Mouse (Mus musculus): ENCODE measurements around the gene Scrn2. TPM values are rescaled to one million over a fixed set of nuclear protein-coding genes. Genes with fewer than 3 reads are reported as not detected.

Gene Scrn2
- polyA plus RNA-seq, 1 experiment from 2014 or later = 27.2 TPM

GRCm38 (mm10) chr11:97065538-97066295, 36.0 kb downstream of the Scrn2 start:
- WGBS = 90% methylated on average over 12 of the region's 12 CpGs
- Histone ChIP-seq H3K4me1 (no peaks in the 10 kb centered on the region), H3K4me2 (replicated peaks) (no peak overlapping the region), H3K4me3 (no peak overlapping the region), H3K9me3 (no peaks in the 10 kb centered on the region), H3K9ac (no peak overlapping the region), H3K27ac (no peak overlapping the region), H3K36me3 (peaks cover 49% of the 10 kb centered on the region), H3K27me3 (no peaks in the 10 kb centered on the region)
- ATAC-seq (ENCODE audit: low FRiP score, low read depth) = no peak

DNA sequence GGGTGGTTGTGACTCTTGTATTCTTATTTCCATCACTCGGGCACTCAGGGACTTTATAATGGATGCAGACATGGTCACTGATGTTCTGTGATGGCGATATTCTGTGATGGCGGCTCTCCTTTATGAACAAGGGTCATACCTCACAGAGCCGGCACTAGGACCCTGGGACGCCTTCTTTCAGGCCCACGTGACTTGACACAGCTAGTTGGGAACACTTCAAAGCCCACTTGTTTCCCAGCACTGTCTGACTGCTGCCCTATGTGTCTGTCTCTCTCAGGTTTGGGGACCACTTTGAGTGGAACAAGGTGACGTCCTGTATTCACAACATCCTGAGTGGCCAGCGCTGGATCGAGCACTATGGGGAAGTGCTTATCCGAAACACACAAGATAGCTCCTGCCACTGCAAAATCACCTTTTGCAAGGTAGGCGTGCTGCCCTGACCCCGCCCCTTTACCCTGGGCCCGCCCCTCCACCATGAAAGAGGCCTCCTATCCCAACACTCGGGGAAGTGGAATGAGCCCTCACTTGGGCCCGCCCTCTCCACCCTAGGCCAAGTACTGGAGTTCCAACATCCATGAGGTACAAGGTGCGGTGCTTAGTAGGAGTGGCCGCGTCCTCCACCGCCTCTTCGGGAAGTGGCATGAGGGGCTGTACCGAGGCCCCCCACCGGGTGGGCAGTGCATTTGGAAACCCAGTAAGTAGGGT, 37.1 kb downstream of the Scrn2 start:
- H3K27ac ChIP-seq = no peak overlapping the region
- H3K4me2 ChIP-seq (replicated peaks) = no peak overlapping the region
- no peaks in the 10 kb centered on the region for H3K4me1 ChIP-seq
- H3K27me3 ChIP-seq = no peaks in the 10 kb centered on the region
- WGBS = 46% methylated on average over 22 of the region's 22 CpGs
- peaks cover 39% of the 10 kb centered on the region for H3K36me3 ChIP-seq
- peak; percentile 46; the same call in 1 of the 2 replicates for ATAC-seq (ENCODE audit: low FRiP score, low read depth)
- H3K9ac ChIP-seq = no peak overlapping the region
- H3K9me3 ChIP-seq = no peaks in the 10 kb centered on the region
- H3K4me3 ChIP-seq = no peak overlapping the region

DNA sequence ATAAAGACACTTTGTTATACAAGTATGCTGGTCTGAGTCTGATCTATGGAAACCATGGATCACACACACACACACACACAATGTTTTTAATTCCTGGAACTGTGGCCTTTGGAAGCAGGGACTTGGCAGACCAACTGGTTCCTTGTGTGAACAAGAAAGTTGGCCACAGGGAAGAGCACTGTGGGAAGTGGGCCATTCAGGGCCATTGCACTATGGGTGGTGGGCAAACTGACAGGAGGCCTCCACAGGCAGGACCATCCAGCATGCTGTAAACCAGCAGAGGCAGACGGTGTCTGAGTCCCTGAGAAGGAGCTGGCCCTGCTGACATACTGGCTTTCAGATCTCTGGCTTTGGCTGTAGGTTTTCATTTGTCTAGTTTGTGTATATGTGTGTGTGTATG, 39.6 kb downstream of the Scrn2 start:
- ATAC-seq (ENCODE audit: low FRiP score, low read depth) = no peak
- peaks cover 34% of the 10 kb centered on the region for H3K36me3 ChIP-seq
- no peak overlapping the region; the same call in 1 of the 2 replicates for H3K9ac ChIP-seq
- H3K4me2 ChIP-seq (replicated peaks) = no peak overlapping the region
- H3K9me3 ChIP-seq = no peaks in the 10 kb centered on the region
- no peaks in the 10 kb centered on the region for H3K27me3 ChIP-seq
- WGBS = 63% methylated on average over 1 of the region's 1 CpGs
- H3K27ac ChIP-seq = no peak overlapping the region
- no peak overlapping the region for H3K4me3 ChIP-seq
- H3K4me1 ChIP-seq = no peaks in the 10 kb centered on the region

- H3K9ac ChIP-seq = no peak overlapping the region
- H3K4me2 ChIP-seq (replicated peaks) = no peak overlapping the region
- ATAC-seq (ENCODE audit: low FRiP score, low read depth) = no peak
- H3K27me3 ChIP-seq = no peaks in the 10 kb centered on the region
- H3K4me3 ChIP-seq = no peak overlapping the region
- H3K4me1 ChIP-seq = no peaks in the 10 kb centered on the region
- H3K27ac ChIP-seq = no peak overlapping the region
- no peaks in the 10 kb centered on the region for H3K9me3 ChIP-seq
- peaks cover 33% of the 10 kb centered on the region for H3K36me3 ChIP-seq
- 84% methylated on average over 2 of the region's 2 CpGs for WGBS
These were observed 40.0 kb downstream of the Scrn2 start for GRCm38 (mm10) chr11:97069770-97070169.

DNA sequence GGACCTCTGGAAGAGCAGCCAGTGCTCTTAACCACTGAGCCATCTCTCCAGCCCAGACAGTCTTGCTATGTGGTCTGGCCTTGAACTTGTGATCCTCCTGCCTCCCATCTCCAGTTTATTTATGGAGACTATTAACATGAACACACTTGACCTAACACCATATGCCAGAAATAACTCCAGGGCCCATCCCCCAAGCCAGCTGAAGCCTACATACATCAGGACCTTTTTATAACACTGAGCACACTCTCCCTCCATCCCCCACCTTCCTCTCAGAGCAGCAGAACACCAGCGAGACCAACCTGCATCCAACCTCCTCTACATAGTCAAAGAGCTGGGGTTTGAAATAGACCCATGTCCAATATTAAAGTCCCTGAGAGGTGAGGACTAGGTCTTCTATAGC, 41.4 kb downstream of the Scrn2 start:
- H3K4me2 ChIP-seq (replicated peaks) = no peak overlapping the region
- H3K9ac ChIP-seq = no peak overlapping the region
- 64% methylated on average over 1 of the region's 1 CpGs for WGBS
- no peak for ATAC-seq (ENCODE audit: low FRiP score, low read depth)
- H3K27me3 ChIP-seq = no peaks in the 10 kb centered on the region
- no peak overlapping the region for H3K4me3 ChIP-seq
- peaks cover 25% of the 10 kb centered on the region for H3K36me3 ChIP-seq
- no peaks in the 10 kb centered on the region for H3K9me3 ChIP-seq
- H3K27ac ChIP-seq = no peak overlapping the region
- H3K4me1 ChIP-seq = no peaks in the 10 kb centered on the region

DNA sequence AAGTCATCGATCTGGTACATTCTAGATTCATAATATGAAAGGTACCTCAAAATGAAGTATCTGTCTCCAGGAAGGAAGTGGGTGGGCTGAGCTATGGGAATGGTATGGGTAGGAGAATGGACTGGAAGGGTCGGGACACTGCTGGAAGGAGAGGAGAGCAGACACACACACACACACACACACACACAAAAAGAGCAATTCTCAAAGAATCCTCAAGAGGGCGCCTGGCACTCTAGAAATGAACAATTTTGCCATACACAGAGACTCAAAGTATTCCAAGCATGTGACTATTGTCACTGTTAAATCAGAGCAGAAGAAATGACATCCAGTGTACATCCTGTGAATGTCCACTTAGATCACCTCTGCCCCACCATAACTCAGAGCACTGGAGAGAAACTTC, 42.8 kb downstream of the Scrn2 start:
- Histone ChIP-seq H3K4me1 (no peaks in the 10 kb centered on the region), H3K36me3 (peaks cover 15% of the 10 kb centered on the region), H3K9me3 (no peaks in the 10 kb centered on the region), H3K4me2 (replicated peaks) (no peak overlapping the region), H3K27me3 (no peaks in the 10 kb centered on the region), H3K27ac (no peak overlapping the region), H3K4me3 (no peak overlapping the region), H3K9ac (no peak overlapping the region)
- ATAC-seq (ENCODE audit: low FRiP score, low read depth) = no peak
- 34% methylated on average over 3 of the region's 3 CpGs for WGBS

- no peak overlapping the region for H3K9ac ChIP-seq
- no peaks in the 10 kb centered on the region for H3K4me1 ChIP-seq
- no peaks in the 10 kb centered on the region for H3K36me3 ChIP-seq
- H3K4me3 ChIP-seq = no peak overlapping the region
- no peak overlapping the region for H3K27ac ChIP-seq
- no peaks in the 10 kb centered on the region for H3K9me3 ChIP-seq
- H3K4me2 ChIP-seq (replicated peaks) = no peak overlapping the region
- WGBS = 69% methylated on average over 8 of the region's 8 CpGs
- no peaks in the 10 kb centered on the region for H3K27me3 ChIP-seq
- no peak for ATAC-seq (ENCODE audit: low FRiP score, low read depth)
These were observed 44.5 kb downstream of the Scrn2 start for GRCm38 (mm10) chr11:97074235-97074634.

- Histone ChIP-seq H3K4me3 (no peak overlapping the region), H3K4me1 (peaks cover 7% of the 10 kb centered on the region), H3K4me2 (replicated peaks) (no peak overlapping the region), H3K9ac (no peak overlapping the region), H3K27ac (no peak overlapping the region), H3K9me3 (no peaks in the 10 kb centered on the region), H3K27me3 (0 out of 2 replicates have a peak, but pooled peaks cover 5% of the 10 kb centered on the region), H3K36me3 (no peaks in the 10 kb centered on the region)
- 51% methylated on average over 4 of the region's 4 CpGs for WGBS
- ATAC-seq (ENCODE audit: low FRiP score, low read depth) = no peak
These were observed 49.0 kb downstream of the Scrn2 start for GRCm38 (mm10) chr11:97078751-97079150.

DNA sequence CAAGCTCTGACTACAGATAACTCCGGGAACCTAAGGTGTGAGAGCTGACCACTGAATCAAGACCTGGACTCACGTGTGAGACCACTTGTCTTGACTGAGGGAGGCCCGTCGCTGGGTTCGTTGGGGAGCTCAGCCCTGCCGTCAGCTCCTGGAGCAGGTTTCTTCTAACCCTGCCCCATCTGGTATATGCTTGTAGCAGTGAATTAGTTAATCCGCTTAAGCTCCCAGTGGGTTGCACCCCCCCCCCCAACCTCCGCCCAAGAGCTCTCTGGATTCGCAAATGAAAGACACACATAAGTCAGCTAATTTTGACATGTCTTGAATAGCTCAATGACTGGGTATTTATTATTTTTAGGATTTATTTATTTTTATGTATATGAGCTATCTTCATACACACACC, 50.6 kb downstream of the Scrn2 start:
- no peak for ATAC-seq (ENCODE audit: low FRiP score, low read depth)

DNA sequence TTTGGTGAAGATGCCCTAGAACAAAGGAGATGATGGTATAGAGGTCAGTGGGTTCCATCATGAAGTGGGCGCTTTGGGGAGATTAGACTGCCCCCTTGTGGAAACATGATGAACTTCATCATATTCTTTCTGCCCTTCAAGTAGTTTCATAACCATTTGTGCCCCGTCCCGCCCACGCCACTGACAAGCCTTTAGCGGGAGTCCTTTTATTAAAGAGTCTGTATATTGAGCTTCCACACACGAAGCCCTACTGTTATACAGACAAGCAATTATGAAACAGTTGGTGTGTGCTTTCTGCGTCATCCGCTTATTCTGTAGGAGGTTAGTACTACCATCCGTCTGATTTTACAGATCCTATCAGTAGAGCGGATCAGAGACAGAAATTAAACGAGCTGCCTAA, 53.2 kb downstream of the Scrn2 start:
- Histone ChIP-seq H3K9me3 (no peaks in the 10 kb centered on the region), H3K4me1 (peaks cover 14% of the 10 kb centered on the region), H3K27me3 (peaks cover 17% of the 10 kb centered on the region; the same call in 1 of the 2 replicates), H3K36me3 (no peaks in the 10 kb centered on the region), H3K27ac (no peak overlapping the region), H3K4me3 (no peak overlapping the region), H3K4me2 (replicated peaks) (peak overlapping the region; percentile 52; the same call in 1 of the 2 replicates), H3K9ac (no peak overlapping the region)
- no peak for ATAC-seq (ENCODE audit: low FRiP score, low read depth)
- WGBS = 37% methylated on average over 11 of the region's 11 CpGs

More for the DNA sequence above, 50.6 kb downstream of the Scrn2 start:
- Histone ChIP-seq H3K9me3 (no peaks in the 10 kb centered on the region), H3K27me3 (peaks cover 17% of the 10 kb centered on the region; the same call in 1 of the 2 replicates), H3K9ac (no peak overlapping the region), H3K4me3 (no peak overlapping the region), H3K4me2 (replicated peaks) (no peak overlapping the region), H3K4me1 (peaks cover 14% of the 10 kb centered on the region), H3K27ac (no peak overlapping the region), H3K36me3 (no peaks in the 10 kb centered on the region)
- WGBS = 35% methylated on average over 9 of the region's 9 CpGs

All from limb, embryonic 13.5 days (tissue).